Mouse (Mus musculus) heart, embryonic 16.5 days (tissue): ENCODE data around the gene Srp9. TPM values are rescaled to one million over a fixed set of nuclear protein-coding genes. Genes with fewer than 3 reads are reported as not detected.
A peak's percentile ranks its signal among the peaks of the same experiment; 100 is the strongest.

Experiments used
- ATAC-seq: fragments of 200-750 bp; cut with Nextera tagmentation; replicated peaks from 2 replicates; pipeline ENCODE4 v1.8.0; 2017; ENCODE audit warnings: moderate number of reproducible peaks; ENCODE audit not compliant: insufficient read depth, low FRiP score; ENCODE audit errors: extremely low read depth
- H3K27ac ChIP-seq: fragments of 300-500 bp; sonication (generic); 2 replicates; pipeline ENCODE4 v1.5.1; 2014; ENCODE audit warnings: mild to moderate bottlenecking, low read length, control low read depth, moderate library complexity
- H3K27me3 ChIP-seq: fragments of 300-500 bp; sonication (generic); 2 replicates; pipeline ENCODE4 v1.6.1; 2014; ENCODE audit warnings: low read length, mixed read lengths; ENCODE audit not compliant: control insufficient read depth, insufficient read depth
- H3K36me3 ChIP-seq: fragments of 300-500 bp; sonication (generic); 2 replicates; pipeline ENCODE4 v1.6.1; 2014; ENCODE audit not compliant: control insufficient read depth, insufficient read depth
- H3K4me1 ChIP-seq: fragments of 300-500 bp; sonication (generic); 2 replicates; pipeline ENCODE4 v1.6.1; 2014; ENCODE audit warnings: low read length, mixed read lengths; ENCODE audit not compliant: control insufficient read depth, insufficient read depth
- H3K4me2 ChIP-seq: fragments of 300-500 bp; sonication (generic); 2 replicates; pipeline ENCODE4 v1.6.1; 2014; ENCODE audit warnings: low read depth, mild to moderate bottlenecking, control low read depth, low read length
- H3K4me3 ChIP-seq: fragments of 300-500 bp; sonication (generic); 2 replicates; pipeline ENCODE4 v1.5.1; 2014; ENCODE audit warnings: mild to moderate bottlenecking, control low read depth, low read length
- H3K9ac ChIP-seq: fragments of 300-500 bp; sonication (generic); 2 replicates; pipeline ENCODE4 v1.6.1; 2014; ENCODE audit warnings: low read length, control low read depth
- H3K9me3 ChIP-seq: fragments of 300-500 bp; sonication (generic); replicated peaks from 2 replicates; pipeline ENCODE4 v1.6.1; 2016; ENCODE audit warnings: low read length; ENCODE audit not compliant: control insufficient read depth
- WGBS: fragments of 180-500 bp; shearing (Covaris S2); extraction: QIAGEN DNeasy Blood & Tissue Kit; methylation state at CpG from one replicate; pipeline ENCODE4 v1.1.7; 2014; 5-methylcytosine and 5-hydroxymethylcytosine counted together
- polyA plus RNA-seq: library from polyadenylated mRNA; unstranded; fragments of >200 nt; fragmentation: Nextera tagmentation; extraction: Ambion mirVana; gene quantifications from 2 replicates; pipeline ENCODE4 v1.2.1, GENCODE M21; 2015

The Srp9 gene
- polyA plus RNA-seq, 1 experiment from 2014 or later, result 111 TPM

DNA sequence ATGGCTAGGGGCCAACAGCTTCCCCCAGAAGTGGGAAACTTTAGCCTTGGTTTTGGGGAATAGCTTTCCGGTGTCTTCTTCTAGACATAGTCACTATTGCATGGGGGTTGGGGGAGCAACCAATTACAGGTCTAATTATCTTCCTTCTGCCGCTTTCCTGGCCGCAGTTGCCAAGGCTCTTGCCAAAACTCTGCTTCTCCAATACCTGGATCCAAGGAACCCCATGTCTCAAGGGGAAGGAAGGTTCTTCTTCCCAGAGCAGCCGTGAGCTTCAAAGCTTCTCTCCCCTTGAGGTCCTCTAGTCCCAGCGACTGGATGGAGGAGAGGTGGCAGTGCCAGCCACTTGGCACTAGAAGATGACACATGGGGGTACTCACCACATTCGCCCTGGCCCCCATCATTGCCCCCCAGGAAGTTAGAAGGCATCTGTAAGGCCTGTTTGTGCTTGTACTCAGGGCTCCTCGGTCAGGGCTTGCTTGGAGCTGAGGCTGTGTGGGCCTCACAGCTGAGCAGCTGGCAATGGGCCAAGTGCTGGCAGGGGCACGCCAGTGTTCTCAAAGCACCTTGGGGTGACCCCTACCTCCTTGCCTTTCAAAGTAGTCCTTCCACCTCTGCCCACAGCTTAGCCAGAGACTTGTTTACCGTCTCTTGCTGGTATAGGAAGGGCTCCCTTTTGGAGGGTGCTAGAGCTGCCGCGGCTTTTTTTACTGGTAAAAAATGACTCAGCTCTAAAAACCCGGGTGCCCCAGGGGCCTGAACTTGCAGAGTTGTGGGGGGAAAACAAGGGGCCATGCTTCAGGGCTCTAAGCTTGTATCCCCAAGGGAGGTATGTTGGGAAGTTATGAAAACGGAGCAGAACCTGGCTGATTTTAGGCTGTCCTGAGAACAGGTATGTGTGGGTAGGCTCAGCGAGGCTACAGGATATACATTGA is 12.9 kb upstream of the Srp9 start:
- H3K36me3 ChIP-seq, result no peaks in the 10 kb centered on the region
- H3K4me1 ChIP-seq, result peaks cover 26% of the 10 kb centered on the region
- H3K9ac ChIP-seq, result peak overlapping the region; percentile 54
- H3K9me3 ChIP-seq, result no peaks in the 10 kb centered on the region
- WGBS, result 61% methylated on average over 14 of the region's 14 CpGs
- no peak overlapping the region for H3K4me2 ChIP-seq
- ATAC-seq, result peak; percentile 49; the same call in 1 of the 2 replicates
- H3K4me3 ChIP-seq, result no peak overlapping the region
- H3K27me3 ChIP-seq, result no peaks in the 10 kb centered on the region
- peak overlapping the region; percentile 43 for H3K27ac ChIP-seq

- Histone ChIP-seq H3K4me1 (peaks cover 25% of the 10 kb centered on the region), H3K4me3 (no peak overlapping the region), H3K36me3 (no peaks in the 10 kb centered on the region), H3K9ac (no peak overlapping the region), H3K4me2 (no peak overlapping the region), H3K27me3 (no peaks in the 10 kb centered on the region), H3K9me3 (no peaks in the 10 kb centered on the region), H3K27ac (no peak overlapping the region)
- no peak for ATAC-seq
- 81% methylated on average over 15 of the region's 15 CpGs for WGBS
Measured at GRCm38 (mm10) chr1:182112385-182112784, 12.2 kb upstream of the Srp9 start.

DNA sequence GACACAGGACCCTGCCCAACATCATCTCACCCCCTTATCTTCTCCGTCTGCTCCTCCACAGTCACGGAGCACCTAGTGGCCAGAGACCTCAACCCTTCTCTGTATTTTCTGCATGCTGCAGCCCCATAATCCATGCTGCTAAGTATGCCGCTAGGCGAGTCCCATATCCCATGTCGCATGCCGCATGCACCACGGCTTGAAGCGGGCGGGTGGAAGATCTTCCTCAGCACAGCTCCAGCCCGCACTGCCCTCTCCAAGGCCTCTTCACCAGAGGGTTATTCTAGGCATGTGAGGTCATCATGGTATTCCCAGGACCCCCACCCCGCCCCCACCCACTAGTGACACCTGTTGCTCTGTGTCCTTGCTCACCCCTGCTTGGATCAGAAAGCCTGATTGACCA is 11.4 kb upstream of the Srp9 start:
- 80% methylated on average over 11 of the region's 11 CpGs for WGBS
- Histone ChIP-seq H3K4me2 (no peak overlapping the region), H3K9me3 (no peaks in the 10 kb centered on the region), H3K4me1 (peaks cover 21% of the 10 kb centered on the region), H3K27ac (no peak overlapping the region), H3K9ac (no peak overlapping the region), H3K36me3 (no peaks in the 10 kb centered on the region), H3K4me3 (no peak overlapping the region), H3K27me3 (no peaks in the 10 kb centered on the region)
- ATAC-seq, result no peak

- ATAC-seq, result no peak
- Histone ChIP-seq H3K9ac (no peak overlapping the region), H3K27ac (no peak overlapping the region), H3K36me3 (no peaks in the 10 kb centered on the region), H3K9me3 (no peaks in the 10 kb centered on the region), H3K4me1 (peaks cover 21% of the 10 kb centered on the region), H3K27me3 (no peaks in the 10 kb centered on the region), H3K4me2 (no peak overlapping the region), H3K4me3 (no peak overlapping the region)
- 62% methylated on average over 19 of the region's 19 CpGs for WGBS
Measured at GRCm38 (mm10) chr1:182113587-182114500, 10.7 kb upstream of the Srp9 start.

- H3K27me3 ChIP-seq, result no peaks in the 10 kb centered on the region
- no peak overlapping the region for H3K9ac ChIP-seq
- H3K36me3 ChIP-seq, result no peaks in the 10 kb centered on the region
- no peaks in the 10 kb centered on the region for H3K9me3 ChIP-seq
- peaks cover 21% of the 10 kb centered on the region for H3K4me1 ChIP-seq
- no peak overlapping the region for H3K4me3 ChIP-seq
- peak; percentile 21; the same call in 1 of the 2 replicates for ATAC-seq
- H3K27ac ChIP-seq, result no peak overlapping the region
- H3K4me2 ChIP-seq, result no peak overlapping the region
- WGBS, result 20% methylated on average over 5 of the region's 5 CpGs
Measured at GRCm38 (mm10) chr1:182115197-182115596, 9.3 kb upstream of the Srp9 start.

DNA sequence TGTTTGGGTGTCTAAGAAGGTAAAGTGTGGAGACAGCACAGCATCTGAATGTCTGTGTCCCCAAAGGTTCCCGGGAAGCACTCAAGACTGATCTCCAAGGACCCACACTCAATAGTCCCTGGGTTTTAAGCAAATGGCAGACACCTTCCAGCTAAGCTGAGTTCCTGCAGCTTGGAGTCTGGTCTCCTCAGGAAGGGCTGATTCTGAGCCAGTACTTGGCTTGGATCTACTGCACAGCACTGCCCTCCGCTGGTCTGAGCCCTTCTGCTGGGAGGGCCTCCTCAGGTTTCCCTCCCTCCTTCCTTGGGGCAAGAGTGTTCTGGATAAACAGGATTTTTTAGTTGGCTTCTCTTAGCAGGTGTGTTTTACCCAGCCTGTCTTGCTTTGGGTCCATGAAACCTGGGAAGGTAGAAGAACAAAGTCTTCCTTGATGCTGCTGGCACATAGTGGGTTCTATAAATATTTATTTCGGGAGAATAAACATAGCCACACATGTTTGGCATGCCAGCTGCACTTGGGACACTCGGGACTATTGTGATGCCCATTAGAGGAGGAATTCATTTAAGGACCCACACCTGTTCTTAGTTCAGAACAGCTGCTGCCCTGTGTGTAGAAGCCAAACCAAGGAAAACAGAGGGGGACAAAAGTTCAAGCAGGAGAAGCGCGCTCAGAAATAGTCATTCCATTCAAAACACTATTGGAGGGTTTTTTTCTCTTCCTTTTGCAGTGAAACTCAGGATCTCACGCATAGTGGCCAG is 8.7 kb upstream of the Srp9 start:
- ATAC-seq, result peak; percentile 62
- no peak overlapping the region for H3K4me2 ChIP-seq
- WGBS, result 44% methylated on average over 7 of the region's 7 CpGs
- H3K4me3 ChIP-seq, result no peak overlapping the region
- no peaks in the 10 kb centered on the region for H3K9me3 ChIP-seq
- no peak overlapping the region for H3K9ac ChIP-seq
- no peaks in the 10 kb centered on the region for H3K36me3 ChIP-seq
- H3K27me3 ChIP-seq, result no peaks in the 10 kb centered on the region
- H3K4me1 ChIP-seq, result peaks cover 20% of the 10 kb centered on the region
- H3K27ac ChIP-seq, result no peak overlapping the region

DNA sequence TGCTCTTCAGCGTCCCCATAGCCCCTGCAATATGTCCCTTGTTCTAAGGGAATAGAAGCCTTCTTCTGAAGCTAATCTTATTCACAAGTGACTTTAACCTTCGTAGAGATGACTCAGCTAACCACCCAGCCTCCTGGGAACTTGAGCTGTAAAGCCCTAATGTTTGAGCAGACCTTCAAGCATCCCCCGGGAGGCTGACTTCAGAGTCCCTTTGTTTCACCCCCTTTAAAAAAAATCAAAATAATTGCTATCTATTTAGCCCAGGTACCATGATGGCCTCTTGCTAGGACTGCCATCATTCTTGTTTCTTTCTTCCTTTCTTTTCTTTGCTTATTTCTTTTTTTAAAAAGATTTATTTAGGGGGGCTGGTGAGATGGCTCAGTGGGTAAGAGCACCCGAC is 2.1 kb upstream of the Srp9 start:
- 77% methylated on average over 4 of the region's 4 CpGs for WGBS
- Histone ChIP-seq H3K36me3 (no peaks in the 10 kb centered on the region), H3K4me1 (peaks cover 12% of the 10 kb centered on the region), H3K4me2 (no peak overlapping the region), H3K9me3 (no peaks in the 10 kb centered on the region), H3K9ac (no peak overlapping the region), H3K27me3 (no peaks in the 10 kb centered on the region), H3K4me3 (no peak overlapping the region), H3K27ac (no peak overlapping the region)
- ATAC-seq, result no peak

- no peaks in the 10 kb centered on the region for H3K27me3 ChIP-seq
- H3K36me3 ChIP-seq, result peaks cover 10% of the 10 kb centered on the region; the same call in 1 of the 2 replicates
- peak; percentile 94 for ATAC-seq
- no peaks in the 10 kb centered on the region for H3K9me3 ChIP-seq
- peaks cover 12% of the 10 kb centered on the region for H3K4me1 ChIP-seq
- 0% methylated on average over 33 of the region's 33 CpGs for WGBS
- H3K9ac ChIP-seq, result peak overlapping the region; percentile 84
- H3K27ac ChIP-seq, result peak overlapping the region; percentile 83
- H3K4me2 ChIP-seq, result peak overlapping the region; percentile 90
- H3K4me3 ChIP-seq, result peak overlapping the region; percentile 80
Measured at GRCm38 (mm10) chr1:182124924-182125368, 409 bp downstream of the Srp9 start.
